Mouse (Mus musculus) kidney, embryonic 16.5 days (tissue): ENCODE results near the gene Rps6kl1. TPM values are rescaled to one million over a fixed set of nuclear protein-coding genes. Genes with fewer than 3 reads are reported as not detected.
"Not testable (repeated sequence)": the region's sequence is repeated elsewhere in the genome, so short reads cannot be mapped to it uniquely, and the experiment has no call there.

Experiments used
- ATAC-seq: fragments of 200-750 bp; cut with Nextera tagmentation; 2 replicates; pipeline ENCODE4 v1.8.0; 2017; ENCODE audit warnings: moderate TSS enrichment; ENCODE audit not compliant: low FRiP score, low TSS enrichment
- H3K27ac ChIP-seq: fragments of 300-500 bp; sonication (generic); 2 replicates; pipeline ENCODE4 v1.5.1; 2014; ENCODE audit warnings: low read length
- H3K27me3 ChIP-seq: fragments of 300-500 bp; sonication (generic); 2 replicates; pipeline ENCODE4 v1.6.1; 2014; ENCODE audit warnings: low read length, control low read depth, mixed read lengths; ENCODE audit not compliant: insufficient read depth
- H3K36me3 ChIP-seq: fragments of 300-500 bp; sonication (generic); 2 replicates; pipeline ENCODE4 v1.6.1; 2014; ENCODE audit warnings: low read length, control low read depth, mixed read lengths; ENCODE audit not compliant: insufficient read depth
- H3K4me1 ChIP-seq: fragments of 300-500 bp; sonication (generic); 2 replicates; pipeline ENCODE4 v1.6.1; 2014; ENCODE audit warnings: low read length, control low read depth, mixed read lengths; ENCODE audit not compliant: insufficient read depth
- H3K4me2 ChIP-seq: fragments of 300-500 bp; sonication (generic); replicated peaks from 2 replicates; pipeline ENCODE4 v1.6.1; 2014; ENCODE audit warnings: low read depth, low read length
- H3K4me3 ChIP-seq: fragments of 300-500 bp; sonication (generic); 2 replicates; pipeline ENCODE4 v1.5.1; 2014; ENCODE audit warnings: mild to moderate bottlenecking, low read length
- H3K9ac ChIP-seq: fragments of 300-500 bp; sonication (generic); replicated peaks from 2 replicates; pipeline ENCODE4 v1.6.1; 2014; ENCODE audit warnings: low read length
- H3K9me3 ChIP-seq: fragments of 300-500 bp; sonication (generic); 2 replicates; pipeline ENCODE4 v1.6.1; 2016; ENCODE audit warnings: low read length, control low read depth
- WGBS: fragments of 180-500 bp; shearing (Covaris S2); extraction: QIAGEN DNeasy Blood & Tissue Kit; methylation state at CpG from one replicate; pipeline ENCODE4 v1.1.7; 2014; 5-methylcytosine and 5-hydroxymethylcytosine counted together
- polyA plus RNA-seq: library from polyadenylated mRNA; unstranded; fragments of >200 nt; fragmentation: Nextera tagmentation; extraction: Ambion mirVana; gene quantifications from 2 replicates; pipeline ENCODE4 v1.2.1, GENCODE M21; 2015

Rps6kl1 gene
- polyA plus RNA-seq, 1 experiment from 2014 or later, result 0.86 TPM

DNA sequence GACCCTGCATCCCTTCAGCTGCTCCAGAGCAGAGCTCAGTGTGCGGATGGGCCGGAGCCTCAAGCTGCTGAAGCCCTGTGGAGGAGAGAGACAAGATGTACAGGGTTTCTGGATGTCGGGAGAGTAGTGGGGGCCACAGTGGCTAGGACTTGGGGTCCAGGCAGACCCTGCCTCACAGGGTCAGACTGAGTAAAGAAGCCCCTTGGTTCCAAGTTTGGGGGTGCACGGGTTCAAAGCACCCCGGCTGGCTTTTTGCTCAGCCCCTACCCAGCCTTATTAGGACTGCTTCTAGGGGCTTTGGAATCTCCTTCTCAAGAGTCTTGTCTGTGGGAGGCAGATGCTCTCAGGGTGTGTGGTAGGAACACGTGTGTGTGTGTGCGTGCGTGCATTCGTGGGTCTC lies 4.2 kb downstream of the Rps6kl1 start:
- Histone ChIP-seq H3K4me1 (peaks cover 20% of the 10 kb centered on the region), H3K27ac (no peak overlapping the region)
- 81% methylated on average over 9 of the region's 9 CpGs for WGBS

DNA sequence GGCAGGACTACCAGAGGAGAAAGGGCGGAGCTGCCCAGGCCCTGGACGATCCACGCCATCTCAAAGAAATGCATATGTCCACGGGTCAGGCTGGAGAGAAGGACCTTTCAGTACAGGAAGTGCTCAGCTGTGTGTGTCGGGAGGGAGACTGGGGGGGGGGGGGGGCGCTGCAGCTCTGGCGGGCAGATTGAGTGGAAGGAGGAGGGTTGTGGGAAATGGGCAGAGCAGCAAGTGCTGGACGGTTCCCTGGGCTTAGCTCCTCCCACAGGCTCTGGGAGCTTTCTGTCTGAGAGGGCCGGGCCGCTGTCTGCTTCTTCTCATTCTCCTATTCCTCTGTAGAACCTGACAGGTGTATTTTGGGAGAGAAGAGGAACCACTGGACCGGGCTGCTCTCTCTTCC lies 4.7 kb downstream of the Rps6kl1 start:
- no peaks in the 10 kb centered on the region for H3K36me3 ChIP-seq
- no peak overlapping the region for H3K4me3 ChIP-seq
- peaks cover 5% of the 10 kb centered on the region for H3K27me3 ChIP-seq
- WGBS, result 28% methylated on average over 9 of the region's 11 CpGs
- H3K9me3 ChIP-seq, result no peaks in the 10 kb centered on the region
- H3K4me1 ChIP-seq, result peaks cover 18% of the 10 kb centered on the region
- H3K9ac ChIP-seq, result no peak overlapping the region
- no peak overlapping the region for H3K27ac ChIP-seq
- peak; percentile 13; the same call in 1 of the 2 replicates for ATAC-seq
- H3K4me2 ChIP-seq, result no peak overlapping the region

More for the DNA sequence above, 4.2 kb downstream of the Rps6kl1 start:
- no peak overlapping the region for H3K4me3 ChIP-seq
- peaks cover 9% of the 10 kb centered on the region for H3K27me3 ChIP-seq
- no peak overlapping the region for H3K4me2 ChIP-seq
- no peaks in the 10 kb centered on the region for H3K36me3 ChIP-seq
- no peak overlapping the region for H3K9ac ChIP-seq
- no peak for ATAC-seq
- no peaks in the 10 kb centered on the region for H3K9me3 ChIP-seq

DNA sequence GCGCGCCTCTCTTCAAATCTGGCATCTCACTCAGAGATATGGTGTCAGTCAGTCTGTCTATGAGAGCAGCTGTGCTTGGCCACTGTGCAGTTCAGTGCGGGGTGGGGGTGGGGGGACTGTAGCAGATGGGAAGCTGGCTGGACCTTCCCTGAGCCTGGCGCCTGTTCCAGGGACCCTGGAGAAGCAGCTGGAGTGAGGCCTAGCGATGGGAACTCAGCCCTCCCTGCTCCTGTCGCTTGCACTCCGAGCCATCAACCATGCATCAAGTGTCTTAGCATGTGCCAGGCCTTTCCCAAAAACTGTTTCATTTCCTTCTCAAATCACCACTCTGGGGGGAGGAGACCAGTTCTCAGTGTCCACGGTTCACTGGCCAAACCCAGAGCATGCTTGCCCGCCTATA lies 5.4 kb downstream of the Rps6kl1 start:
- no peak overlapping the region for H3K9ac ChIP-seq
- 55% methylated on average over 9 of the region's 9 CpGs for WGBS
- H3K4me1 ChIP-seq, result peaks cover 11% of the 10 kb centered on the region
- ATAC-seq, result no peak
- H3K4me2 ChIP-seq, result no peak overlapping the region
- H3K4me3 ChIP-seq, result no peak overlapping the region
- H3K36me3 ChIP-seq, result no peaks in the 10 kb centered on the region
- H3K27me3 ChIP-seq, result no peaks in the 10 kb centered on the region
- 0 out of 2 replicates have a peak overlapping the region, but pooled peaks have one; percentile 18 for H3K27ac ChIP-seq
- no peaks in the 10 kb centered on the region for H3K9me3 ChIP-seq

DNA sequence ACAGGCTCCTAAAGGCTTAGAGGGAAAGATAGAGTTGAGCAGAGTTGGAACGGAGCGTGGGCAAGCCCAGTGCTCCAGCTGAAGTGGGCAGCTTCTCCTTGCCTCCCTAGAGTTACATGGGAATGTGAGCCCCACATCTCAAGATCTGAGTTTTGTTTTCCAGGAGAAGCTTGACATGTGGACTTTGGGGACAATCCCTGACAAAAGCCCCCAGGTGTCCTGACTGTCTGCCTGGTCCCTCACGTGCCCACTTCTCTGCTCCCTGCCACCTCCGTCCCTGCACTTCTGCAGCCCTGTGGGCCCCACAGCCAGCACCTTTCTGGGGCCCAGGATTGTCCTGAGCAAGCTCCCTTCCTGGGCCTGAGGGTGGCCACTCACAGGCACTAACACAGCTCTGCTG lies 6.2 kb downstream of the Rps6kl1 start:
- Histone ChIP-seq H3K9ac (no peak overlapping the region), H3K4me3 (no peak overlapping the region), H3K27ac (no peak overlapping the region), H3K36me3 (no peaks in the 10 kb centered on the region), H3K4me2 (no peak overlapping the region), H3K27me3 (no peaks in the 10 kb centered on the region), H3K4me1 (peaks cover 8% of the 10 kb centered on the region), H3K9me3 (no peaks in the 10 kb centered on the region)
- ATAC-seq, result no peak
- 98% methylated on average over 4 of the region's 4 CpGs for WGBS

DNA sequence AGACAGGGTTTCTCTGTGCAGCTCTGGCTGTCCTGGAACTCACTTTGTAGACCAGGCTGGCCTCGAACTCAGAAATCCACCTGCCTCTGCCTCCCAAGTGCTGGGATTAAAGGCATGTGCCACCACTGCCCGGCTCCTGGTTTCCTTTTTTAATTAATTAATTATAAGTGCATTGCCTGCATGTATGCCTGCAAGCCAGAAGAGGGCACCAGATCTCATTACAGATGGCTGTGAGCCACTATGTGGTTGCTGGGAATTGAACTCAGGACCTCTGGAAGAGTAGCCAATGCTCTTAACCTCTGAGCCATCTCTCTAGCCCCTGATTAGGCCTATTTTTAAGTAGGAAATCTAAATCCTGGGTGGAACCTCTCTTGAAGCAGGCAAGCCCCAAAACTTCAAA lies 6.8 kb downstream of the Rps6kl1 start:
- not testable (repeated sequence) for H3K4me2 ChIP-seq, H3K36me3 ChIP-seq, H3K4me3 ChIP-seq, H3K9ac ChIP-seq, H3K27ac ChIP-seq, H3K27me3 ChIP-seq, ATAC-seq, H3K9me3 ChIP-seq, H3K4me1 ChIP-seq
- WGBS, result 78% methylated on average over 2 of the region's 2 CpGs

DNA sequence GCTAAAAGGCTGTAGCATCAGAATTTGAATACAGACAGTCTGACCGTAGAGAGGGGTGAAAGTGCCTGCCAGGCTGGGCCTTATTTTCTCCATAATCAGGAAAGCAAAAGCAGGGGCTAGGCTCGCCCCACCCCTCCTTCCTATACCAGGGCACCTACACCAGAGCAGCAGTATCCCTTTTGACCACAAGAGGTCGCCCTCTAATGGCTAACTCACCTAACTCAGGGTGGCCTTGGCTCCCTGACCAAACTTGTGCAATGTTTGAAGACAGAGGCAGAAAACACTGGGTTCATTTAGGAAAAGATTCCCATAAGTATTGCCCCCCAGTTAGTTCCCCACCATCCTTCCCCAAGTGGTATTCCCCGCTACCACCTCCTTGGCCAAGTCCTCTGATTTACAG lies 8.3 kb downstream of the Rps6kl1 start:
- Histone ChIP-seq H3K27ac (no peak overlapping the region), H3K4me3 (no peak overlapping the region), H3K4me2 (no peak overlapping the region), H3K9ac (no peak overlapping the region), H3K4me1 (peaks cover 8% of the 10 kb centered on the region), H3K27me3 (no peaks in the 10 kb centered on the region), H3K36me3 (no peaks in the 10 kb centered on the region), H3K9me3 (no peaks in the 10 kb centered on the region)
- 11% methylated on average over 4 of the region's 4 CpGs for WGBS
- ATAC-seq, result 0 out of 2 replicates have a peak, but pooled peaks have one; percentile 59

DNA sequence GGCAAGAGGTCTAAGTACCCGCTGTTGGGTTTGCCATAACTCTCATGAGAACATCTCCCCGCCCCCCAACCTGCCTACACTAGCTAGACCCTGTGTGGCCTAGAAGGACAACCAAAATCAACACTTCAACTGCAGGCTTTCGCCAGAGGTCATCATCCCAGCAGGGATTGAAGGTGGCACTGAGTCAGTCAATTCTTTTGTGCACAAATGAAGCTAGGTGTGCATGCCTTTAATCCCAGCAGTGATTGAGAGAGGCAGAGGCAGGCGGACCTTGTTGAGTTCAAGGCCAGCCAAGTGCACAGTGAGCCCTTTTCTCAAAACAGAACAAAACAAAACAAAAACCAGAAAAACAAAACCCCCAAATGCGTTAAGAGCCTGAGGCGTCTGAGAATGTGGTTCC lies 10.0 kb downstream of the Rps6kl1 start:
- no peak overlapping the region for H3K4me3 ChIP-seq
- no peaks in the 10 kb centered on the region for H3K27me3 ChIP-seq
- H3K4me1 ChIP-seq, result peaks cover 6% of the 10 kb centered on the region
- no peak overlapping the region for H3K27ac ChIP-seq
- no peaks in the 10 kb centered on the region for H3K9me3 ChIP-seq
- no peak overlapping the region for H3K4me2 ChIP-seq
- 76% methylated on average over 6 of the region's 6 CpGs for WGBS
- H3K36me3 ChIP-seq, result no peaks in the 10 kb centered on the region
- ATAC-seq, result no peak
- H3K9ac ChIP-seq, result no peak overlapping the region

DNA sequence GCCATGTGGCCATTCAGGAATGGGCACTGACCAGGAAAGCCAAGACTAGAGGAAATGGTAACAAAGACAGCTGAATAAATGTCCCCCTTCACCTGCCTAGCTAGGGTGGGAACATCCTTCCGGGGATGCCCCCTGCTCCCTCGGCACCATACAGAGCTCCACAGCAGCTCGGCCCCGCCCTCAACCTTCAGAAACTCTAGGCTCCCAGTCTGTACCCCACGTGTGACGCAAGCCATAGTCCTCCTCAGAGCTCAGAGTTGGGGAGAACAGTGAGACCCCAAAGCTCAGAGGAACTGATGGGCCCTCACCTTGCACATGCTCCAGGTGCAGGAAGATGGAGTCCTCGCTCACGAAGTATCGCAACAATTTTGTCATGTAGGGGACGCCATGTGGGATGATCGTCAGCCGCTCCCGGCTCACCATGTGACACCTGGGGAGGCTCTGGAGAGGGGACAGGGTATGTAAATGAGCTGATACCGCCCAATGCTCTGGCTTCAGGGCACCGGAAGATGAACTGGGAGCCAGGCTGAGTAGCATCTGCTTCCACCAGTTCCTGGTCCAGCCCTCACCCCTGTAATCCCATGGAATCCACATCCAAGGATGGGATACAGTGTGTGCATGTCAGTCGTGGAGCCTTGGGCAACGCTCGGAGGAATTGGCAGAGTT lies 10.9 kb downstream of the Rps6kl1 start:
- Histone ChIP-seq H3K27me3 (no peaks in the 10 kb centered on the region), H3K36me3 (0 out of 2 replicates have a peak, but pooled peaks cover 3% of the 10 kb centered on the region), H3K9me3 (no peaks in the 10 kb centered on the region), H3K9ac (no peak overlapping the region), H3K4me3 (no peak overlapping the region), H3K4me1 (no peaks in the 10 kb centered on the region), H3K4me2 (no peak overlapping the region), H3K27ac (no peak overlapping the region)
- 54% methylated on average over 18 of the region's 18 CpGs for WGBS
- ATAC-seq, result no peak

DNA sequence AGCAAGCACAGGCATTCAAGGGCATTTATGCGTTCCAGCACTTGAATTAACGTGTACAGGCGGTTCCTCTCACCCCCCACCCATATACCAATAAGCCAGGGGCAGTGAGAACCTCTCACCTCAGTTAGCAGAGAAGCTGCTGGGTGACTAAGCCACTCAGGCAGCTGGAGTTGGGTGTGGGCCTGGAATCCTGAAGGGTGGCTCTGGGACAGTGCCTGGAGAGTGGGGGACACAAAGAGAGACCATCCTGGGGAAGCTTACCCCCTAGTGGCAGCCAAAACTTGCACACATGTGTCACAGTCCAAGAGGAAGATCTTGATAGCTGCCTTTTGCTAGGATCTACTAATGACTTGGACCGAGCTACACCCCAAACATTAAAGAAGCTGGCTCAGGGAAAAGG lies 14.4 kb downstream of the Rps6kl1 start:
- H3K27me3 ChIP-seq, result no peaks in the 10 kb centered on the region
- peaks cover 33% of the 10 kb centered on the region for H3K36me3 ChIP-seq
- no peaks in the 10 kb centered on the region for H3K9me3 ChIP-seq
- H3K4me1 ChIP-seq, result no peaks in the 10 kb centered on the region
- no peak overlapping the region for H3K27ac ChIP-seq
- ATAC-seq, result no peak; the same call in 1 of the 2 replicates
- H3K9ac ChIP-seq, result no peak overlapping the region
- no peak overlapping the region for H3K4me3 ChIP-seq
- no peak overlapping the region for H3K4me2 ChIP-seq
- 77% methylated on average over 4 of the region's 4 CpGs for WGBS

DNA sequence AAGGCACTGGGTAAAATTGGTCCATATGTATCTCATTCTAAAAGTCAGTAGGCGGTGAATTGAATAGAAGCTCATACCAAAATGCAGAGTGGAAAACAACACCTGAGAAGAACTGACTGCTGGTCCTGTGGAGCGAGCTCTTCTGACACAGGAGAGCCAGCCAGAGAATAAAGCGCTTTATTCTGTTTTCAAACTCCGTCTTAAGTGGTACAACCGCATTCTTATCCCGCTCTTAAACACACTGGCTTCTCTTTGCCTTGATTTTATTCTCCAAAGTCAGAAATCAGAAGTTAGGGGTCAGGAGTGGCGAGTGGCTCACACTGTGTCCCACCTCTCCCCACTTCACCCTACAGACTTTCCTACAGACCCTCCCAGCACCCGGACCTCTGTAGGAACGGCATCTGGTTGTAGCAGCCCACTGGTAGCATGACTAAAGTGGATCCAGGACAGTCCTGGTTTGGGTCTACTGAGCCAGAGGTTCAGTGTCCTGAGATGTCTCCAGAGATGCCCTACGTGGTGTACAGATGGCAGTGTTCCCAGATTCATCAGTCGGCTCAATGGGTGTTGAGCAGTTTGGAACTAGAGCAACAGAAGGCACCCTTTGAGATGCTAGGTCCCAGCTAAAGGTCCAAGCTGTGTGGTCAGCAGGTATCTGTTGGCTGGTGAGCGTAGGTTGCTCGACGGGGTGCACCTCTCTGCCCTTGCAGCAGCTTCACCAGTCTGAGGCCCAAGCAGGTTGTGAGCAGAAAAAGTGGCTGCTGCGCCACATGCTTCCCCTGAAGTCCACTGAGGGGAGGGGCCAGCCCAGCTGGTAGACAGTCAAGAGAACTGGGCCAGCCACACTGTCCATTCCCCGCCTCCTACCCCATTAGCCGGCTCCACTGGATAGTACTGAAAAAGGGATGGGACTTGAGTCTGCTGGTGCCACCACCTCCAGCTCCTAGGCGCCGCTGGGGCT lies 15.3 kb downstream of the Rps6kl1 start:
- no peak overlapping the region for H3K4me3 ChIP-seq
- no peak overlapping the region for H3K9ac ChIP-seq
- H3K9me3 ChIP-seq, result no peaks in the 10 kb centered on the region
- WGBS, result 77% methylated on average over 19 of the region's 19 CpGs
- H3K4me2 ChIP-seq, result no peak overlapping the region
- peak; percentile 42; the same call in 1 of the 2 replicates for ATAC-seq
- H3K4me1 ChIP-seq, result no peaks in the 10 kb centered on the region
- H3K27ac ChIP-seq, result no peak overlapping the region
- no peaks in the 10 kb centered on the region for H3K27me3 ChIP-seq
- H3K36me3 ChIP-seq, result peaks cover 41% of the 10 kb centered on the region
